10 mouse cellular contexts compared by ENCODE assay signal in the genomic region with DNA sequence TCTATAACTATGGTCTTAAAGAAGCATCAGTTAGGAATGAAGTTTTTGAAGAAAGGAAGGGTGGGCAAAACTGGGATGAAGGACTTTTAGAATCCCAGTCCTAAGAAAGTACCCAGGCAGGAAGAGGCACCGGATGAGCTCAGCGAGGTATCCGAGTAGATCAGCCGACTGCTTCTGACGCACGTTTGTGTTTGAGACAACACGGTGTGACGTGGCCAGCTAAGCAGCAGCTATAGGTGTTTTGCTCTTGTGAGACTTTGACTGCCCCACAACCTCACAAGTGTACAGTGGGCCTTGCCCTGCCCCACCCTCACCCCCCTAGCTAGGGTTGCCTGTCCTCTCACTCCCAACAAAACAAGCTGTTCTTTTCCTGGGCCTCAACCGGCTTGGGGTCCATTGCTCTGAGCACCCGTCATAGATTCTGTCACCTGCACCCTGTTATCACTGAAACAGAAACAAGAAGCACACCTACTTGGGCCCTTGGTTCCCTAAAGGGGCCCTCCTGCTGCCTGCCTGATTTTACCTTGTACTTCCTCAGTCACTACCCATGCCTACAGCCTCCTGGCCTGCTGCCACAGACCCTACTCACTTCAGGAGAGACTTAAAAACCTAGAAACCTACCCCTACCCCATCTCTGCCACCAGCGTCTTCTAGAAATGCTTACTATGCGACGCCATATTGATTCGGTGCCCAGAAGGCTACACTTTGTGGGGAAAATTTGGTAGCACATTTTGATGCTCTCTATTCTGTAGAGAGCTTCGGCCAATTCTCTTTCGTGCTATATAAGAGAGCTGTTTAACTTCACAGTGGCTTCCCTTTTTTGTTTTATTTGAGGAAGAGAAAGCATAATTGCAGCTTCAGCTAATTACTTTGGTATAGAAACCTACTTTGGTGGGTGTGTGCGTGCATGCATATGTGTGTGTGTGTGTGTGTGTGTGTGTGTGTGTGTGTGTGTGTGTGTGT. TPM values are rescaled to one million over a fixed set of nuclear protein-coding genes. Genes with fewer than 3 reads are reported as not detected.
DNase-seq lines count a peak whose midpoint lies in the region; ATAC-seq and TF ChIP-seq lines count a peak whose summit lies in the region.
"Had no signal": no experiment of that assay in that cellular context is flagged by ENCODE, and none has a peak within 500 bp of the region (broad histone marks: within the 10 kb centered on the region; RNA-seq: fewer than 3 reads in every experiment).

No protein-coding gene starts in this region.

- WGBS in lung, embryonic 15.5 days = 82% methylated on average over 17 of the region's 17 CpGs
- 80% methylated on average over 17 of the region's 17 CpGs for WGBS in limb, embryonic 15.5 days
- WGBS in stomach, embryonic 15.5 days = 75% methylated on average over 17 of the region's 17 CpGs
- WGBS in hindbrain, embryonic 16.5 days = 93% methylated on average over 17 of the region's 17 CpGs

- no peaks in the 10 kb centered on the region for H3K36me3 ChIP-seq in lung, embryonic 15.5 days
- H3K36me3 ChIP-seq in limb, embryonic 15.5 days = peaks cover 2% of the 10 kb centered on the region; the same call in 1 of the 2 replicates
- H3K36me3 ChIP-seq in stomach, embryonic 15.5 days = peaks cover 11% of the 10 kb centered on the region; the same call in 1 of the 2 replicates
- H3K36me3 ChIP-seq in hindbrain, embryonic 16.5 days (ENCODE audit: control insufficient read depth, insufficient read depth, low read length) = 0 out of 2 replicates have a peak, but pooled peaks cover 2% of the 10 kb centered on the region
- H3K36me3 ChIP-seq: midbrain, embryonic 15.5 days had no signal

- no peak for TF ChIP-seq CTCF in gastrocnemius, adult 2 months (IDR thresholded peaks at IDR 0.05)

- intact Hi-C loops in gastrocnemius, adult 2 months (cut with DNase I) = no loop called here
- intact Hi-C loops in gastrocnemius, postnatal 36 days (cut with DNase I) = no loop called here

- no peaks in the 10 kb centered on the region for H3K9me3 ChIP-seq in lung, embryonic 15.5 days
- H3K9me3 ChIP-seq in limb, embryonic 15.5 days = no peaks in the 10 kb centered on the region
- H3K9me3 ChIP-seq in stomach, embryonic 15.5 days = no peaks in the 10 kb centered on the region
- H3K9me3 ChIP-seq in hindbrain, embryonic 16.5 days (ENCODE audit: control insufficient read depth, low read length) = no peaks in the 10 kb centered on the region
- H3K9me3 ChIP-seq: hindbrain, embryonic 10.5 days; midbrain, embryonic 15.5 days had no signal

- H3K9ac ChIP-seq in lung, embryonic 15.5 days = no peak overlapping the region
- no peak overlapping the region for H3K9ac ChIP-seq in limb, embryonic 15.5 days
- H3K9ac ChIP-seq in stomach, embryonic 15.5 days = no peak overlapping the region
- H3K9ac ChIP-seq in hindbrain, embryonic 16.5 days (ENCODE audit: low read depth, low read length) = no peak overlapping the region
- H3K9ac ChIP-seq: midbrain, embryonic 15.5 days had no signal

- no peaks in the 10 kb centered on the region for H3K27me3 ChIP-seq in lung, embryonic 15.5 days
- no peaks in the 10 kb centered on the region for H3K27me3 ChIP-seq in limb, embryonic 15.5 days
- no peaks in the 10 kb centered on the region for H3K27me3 ChIP-seq in stomach, embryonic 15.5 days (replicated peaks)
- H3K27me3 ChIP-seq in hindbrain, embryonic 16.5 days (replicated peaks; ENCODE audit: control insufficient read depth, insufficient read depth, low read length) = no peaks in the 10 kb centered on the region
- H3K27me3 ChIP-seq: midbrain, embryonic 15.5 days had no signal

- H3K27ac ChIP-seq in gastrocnemius, adult 2 months = peak overlapping the region; percentile 67
- H3K27ac ChIP-seq in lung, embryonic 15.5 days = peak overlapping the region; percentile 74; the same call in 1 of the 2 replicates
- peak overlapping the region; percentile 71 for H3K27ac ChIP-seq in limb, embryonic 15.5 days
- H3K27ac ChIP-seq in stomach, embryonic 15.5 days = peak overlapping the region; percentile 92
- no peak overlapping the region for H3K27ac ChIP-seq in hindbrain, embryonic 16.5 days (ENCODE audit: low read depth, low read length)
- H3K27ac ChIP-seq: hindbrain, embryonic 10.5 days had no signal

- no peak for ATAC-seq in lung, embryonic 15.5 days (ENCODE audit: borderline replicate concordance, extremely low read depth, low FRiP score, low TSS enrichment)
- ATAC-seq in limb, embryonic 15.5 days (ENCODE audit: insufficient number of reproducible peaks, low FRiP score, low TSS enrichment, low read depth) = no peak
- no peak for ATAC-seq in stomach, embryonic 15.5 days (ENCODE audit: insufficient read depth, low FRiP score, low read depth)
- no peak for ATAC-seq in hindbrain, embryonic 16.5 days
- ATAC-seq: midbrain, embryonic 15.5 days had no signal

- H3K4me3 ChIP-seq in gastrocnemius, adult 2 months = no peak overlapping the region
- H3K4me3 ChIP-seq in lung, embryonic 15.5 days = no peak overlapping the region
- no peak overlapping the region for H3K4me3 ChIP-seq in limb, embryonic 15.5 days
- H3K4me3 ChIP-seq in stomach, embryonic 15.5 days (replicated peaks) = no peak overlapping the region
- H3K4me3 ChIP-seq in hindbrain, embryonic 16.5 days (ENCODE audit: low read length) = no peak overlapping the region
- H3K4me3 ChIP-seq: hindbrain, embryonic 10.5 days; midbrain, embryonic 15.5 days had no signal

- no peak for DNase-seq in gastrocnemius, adult 2 months
- DNase-seq in gastrocnemius, postnatal 36 days = no peak
- DNase-seq in lung, adult 18-20 months = no peak
- no peak for DNase-seq in layer of hippocampus, postnatal 10 days (ENCODE audit: low spot score in 2 of 2)

- H3K4me1 ChIP-seq in lung, embryonic 15.5 days = peaks cover 23% of the 10 kb centered on the region
- peaks cover 32% of the 10 kb centered on the region for H3K4me1 ChIP-seq in limb, embryonic 15.5 days
- peaks cover 27% of the 10 kb centered on the region for H3K4me1 ChIP-seq in stomach, embryonic 15.5 days
- H3K4me1 ChIP-seq in hindbrain, embryonic 16.5 days (ENCODE audit: control insufficient read depth, insufficient read depth, low read depth, low read length) = peaks cover 17% of the 10 kb centered on the region

- no peak overlapping the region for H3K4me2 ChIP-seq in lung, embryonic 15.5 days
- H3K4me2 ChIP-seq in limb, embryonic 15.5 days = no peak overlapping the region
- no peak overlapping the region for H3K4me2 ChIP-seq in stomach, embryonic 15.5 days
- H3K4me2 ChIP-seq in hindbrain, embryonic 16.5 days (ENCODE audit: low read length) = no peak overlapping the region
- H3K4me2 ChIP-seq: midbrain, embryonic 15.5 days had no signal

RNA-seq across cellular contexts. Expression of a gene that starts 39.5 kb away (rescaled TPM):
- total RNA-seq in gastrocnemius, adult 2 months (2021) = 1 to 10 TPM; 3.4 to 5.1 TPM
- total RNA-seq in gastrocnemius, postnatal 36 days (2021) = 1 to 10 TPM; 3.4 to 4.5 TPM
- 1.3 and 1.6 TPM in 2 replicates for polyA plus RNA-seq in lung, embryonic 15.5 days (2015; fragmentation: Nextera tagmentation; extraction: Ambion mirVana)
- 3.0 and 3.1 TPM in 2 replicates for polyA plus RNA-seq in limb, embryonic 15.5 days (2015; fragmentation: Nextera tagmentation; extraction: Ambion mirVana)
- polyA plus RNA-seq in stomach, embryonic 15.5 days (2015; fragmentation: Nextera tagmentation; extraction: Ambion mirVana) = 2.7 TPM in 2 replicates
- 1 to 10 TPM; 4.3 to 5.5 TPM for total RNA-seq in layer of hippocampus, postnatal 10 days (2021)
- 1.2 and 1.8 TPM in 2 replicates for polyA plus RNA-seq in hindbrain, embryonic 16.5 days (2015; fragmentation: Nextera tagmentation; extraction: Ambion mirVana)
